In the genomic region with DNA sequence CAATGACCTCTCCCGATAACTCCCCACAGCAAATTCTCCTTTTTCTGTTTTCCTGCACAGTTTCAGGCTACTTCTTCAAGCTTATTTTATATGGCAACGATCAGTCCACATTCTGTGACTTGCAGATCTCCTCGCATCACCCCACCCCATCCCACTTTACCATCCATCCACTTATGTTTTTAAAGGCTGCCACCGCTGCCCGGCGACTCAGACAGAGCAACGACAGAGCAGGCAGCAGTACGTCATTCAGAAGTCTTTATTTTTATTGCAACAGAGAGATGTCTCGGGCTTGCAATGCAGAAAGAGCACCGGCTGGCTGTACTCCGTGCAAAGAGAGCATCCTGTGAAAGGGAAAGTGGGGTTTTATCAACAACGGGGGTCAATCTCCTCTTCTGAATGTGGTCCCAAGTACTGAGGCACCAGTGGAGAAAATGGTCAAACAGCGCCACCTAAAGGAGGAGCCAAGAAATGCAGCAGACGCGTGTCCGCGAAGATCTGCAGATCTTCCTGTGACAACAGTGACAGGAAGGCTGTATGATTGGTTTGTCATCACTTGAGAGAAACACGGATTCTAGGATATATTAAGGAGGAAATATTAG, we compare ENCODE assay signal across 8 mouse cellular contexts. TPM values are rescaled to one million over a fixed set of nuclear protein-coding genes. Genes with fewer than 3 reads are reported as not detected.
DNase-seq lines count a peak whose midpoint lies in the region; ATAC-seq lines count a peak whose summit lies in the region.

No protein-coding gene starts in this region.

- no peaks in the 10 kb centered on the region for H3K36me3 ChIP-seq in hindbrain, embryonic 16.5 days (ENCODE audit: control insufficient read depth, insufficient read depth, low read length)

- H3K4me2 ChIP-seq in hindbrain, embryonic 16.5 days (ENCODE audit: low read length) = peak overlapping the region; percentile 70

- H3K4me1 ChIP-seq in hindbrain, embryonic 16.5 days (ENCODE audit: control insufficient read depth, insufficient read depth, low read depth, low read length) = peaks cover 3% of the 10 kb centered on the region; the same call in 1 of the 2 replicates

- WGBS in hindbrain, embryonic 16.5 days = 14% methylated on average over 18 of the region's 18 CpGs

- ATAC-seq in hindbrain, embryonic 16.5 days = peak; percentile 89

- H3K27me3 ChIP-seq in hindbrain, embryonic 16.5 days (replicated peaks; ENCODE audit: control insufficient read depth, insufficient read depth, low read length) = peaks cover 3% of the 10 kb centered on the region; the same call in 1 of the 2 replicates

- no peak overlapping the region for H3K27ac ChIP-seq in hindbrain, embryonic 16.5 days (ENCODE audit: low read depth, low read length)

- H3K4me3 ChIP-seq in hindbrain, embryonic 16.5 days (ENCODE audit: low read length) = peak overlapping the region; percentile 41

- no peaks in the 10 kb centered on the region for H3K9me3 ChIP-seq in hindbrain, embryonic 16.5 days (ENCODE audit: control insufficient read depth, low read length)

- peak; percentile 38 for DNase-seq in MEL-GATA-1-ER (ENCODE audit: extremely low read depth, low read depth)
- peak; percentile 37 for DNase-seq in cerebellum, adult 8-10 months
- peak; percentile 23 to 89 for DNase-seq in frontal cortex, adult 2 months (ENCODE audit: extremely low spot score in 1 of 2, low spot score in 1 of 2)
- peak; percentile 47 for DNase-seq in left cerebral cortex, adult 11 months (ENCODE audit: low spot score)
- DNase-seq in lung, postnatal 4 days = peak; percentile 50 to 78
- DNase-seq in right cerebral cortex, postnatal 25 days = peak; percentile 56
- no peak for DNase-seq in T-cell, adult 2 months (ENCODE audit: low spot score)

- peak overlapping the region; percentile 61 for H3K9ac ChIP-seq in hindbrain, embryonic 16.5 days (ENCODE audit: low read depth, low read length)

RNA-seq across cellular contexts. Expression of a gene that starts 4.3 kb away (rescaled TPM):
- 104 and 113 TPM in 2 replicates for polyA plus RNA-seq in frontal cortex, adult 2 months (2012; rRNA removed)
- 292 and 322 TPM in 2 replicates for polyA plus RNA-seq in hindbrain, embryonic 16.5 days (2015; fragmentation: Nextera tagmentation; extraction: Ambion mirVana)

RNA-seq across cellular contexts. Expression of a gene that starts 9.5 kb away (rescaled TPM):
- polyA plus RNA-seq in frontal cortex, adult 2 months (2012; rRNA removed) = 2.5 and 3.4 TPM in 2 replicates
- 1.3 and 1.7 TPM in 2 replicates for polyA plus RNA-seq in hindbrain, embryonic 16.5 days (2015; fragmentation: Nextera tagmentation; extraction: Ambion mirVana)

RNA-seq across cellular contexts. Expression of a gene that starts 29.9 kb away (rescaled TPM):
- polyA plus RNA-seq in frontal cortex, adult 2 months (2012; rRNA removed) = not detected in 2 replicates
- 0.27 TPM in 1 of 2 replicates, not detected in the other for polyA plus RNA-seq in hindbrain, embryonic 16.5 days (2015; fragmentation: Nextera tagmentation; extraction: Ambion mirVana)
